Mouse (Mus musculus): ENCODE measurements at regions not wholly inside any gene's neighbourhood (a gene's known extent, or its start where the extent isn't known, plus 50 kb on each side); places are given as distances from the start of the nearest gene placed in this dataset.

DNA sequence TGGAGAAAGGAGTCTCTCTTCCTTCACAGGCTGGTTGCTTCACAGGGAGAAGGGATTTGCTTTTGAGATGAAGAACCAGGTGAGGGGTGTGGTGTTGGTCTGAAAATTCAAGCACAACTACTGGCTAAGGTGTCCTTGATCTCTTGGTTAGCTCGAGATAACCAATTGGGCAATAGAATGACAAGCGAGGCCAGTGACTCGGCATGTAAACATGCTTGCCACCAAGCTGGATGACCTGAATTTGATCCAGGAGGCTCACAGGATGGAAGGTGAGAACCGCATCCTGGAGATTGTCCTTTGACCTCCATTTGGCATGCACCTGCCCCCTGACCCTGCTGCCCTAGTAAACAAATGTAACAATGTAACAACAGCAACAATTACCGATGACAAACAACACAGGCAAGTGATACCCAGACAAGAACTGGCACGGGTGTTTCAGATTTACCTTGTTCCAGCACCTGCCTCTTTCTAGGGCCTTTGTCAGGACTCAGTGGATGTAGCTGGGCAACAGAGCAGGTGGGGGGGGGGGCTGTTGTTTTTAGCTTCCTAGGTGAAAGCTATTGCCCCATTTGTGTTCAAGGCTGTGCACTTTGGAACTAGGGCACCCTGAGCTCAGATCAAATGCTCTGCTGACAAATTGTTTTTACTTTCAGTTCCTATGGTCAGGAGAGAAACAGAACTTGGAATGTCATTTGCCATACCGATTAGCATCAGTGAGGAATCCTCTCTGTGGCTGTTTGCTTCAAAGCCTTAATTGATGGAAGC, 114.5 kb downstream of the Slc4a3 start:
- peaks cover 5% of the 10 kb centered on the region for H3K9me3 ChIP-seq
- no peaks in the 10 kb centered on the region for H3K36me3 ChIP-seq (replicated peaks)
- peaks cover 73% of the 10 kb centered on the region for H3K27me3 ChIP-seq (ENCODE audit: poor library complexity, severe bottlenecking)
- H3K4me3 ChIP-seq: no peak overlapping the region
- H3K27ac ChIP-seq: no peak overlapping the region
- WGBS: 78% methylated on average over 7 of the region's 7 CpGs
- no peak for DNase-seq (ENCODE audit: extremely low spot score, low spot score)
- H3K4me1 ChIP-seq: peaks cover 25% of the 10 kb centered on the region

DNA sequence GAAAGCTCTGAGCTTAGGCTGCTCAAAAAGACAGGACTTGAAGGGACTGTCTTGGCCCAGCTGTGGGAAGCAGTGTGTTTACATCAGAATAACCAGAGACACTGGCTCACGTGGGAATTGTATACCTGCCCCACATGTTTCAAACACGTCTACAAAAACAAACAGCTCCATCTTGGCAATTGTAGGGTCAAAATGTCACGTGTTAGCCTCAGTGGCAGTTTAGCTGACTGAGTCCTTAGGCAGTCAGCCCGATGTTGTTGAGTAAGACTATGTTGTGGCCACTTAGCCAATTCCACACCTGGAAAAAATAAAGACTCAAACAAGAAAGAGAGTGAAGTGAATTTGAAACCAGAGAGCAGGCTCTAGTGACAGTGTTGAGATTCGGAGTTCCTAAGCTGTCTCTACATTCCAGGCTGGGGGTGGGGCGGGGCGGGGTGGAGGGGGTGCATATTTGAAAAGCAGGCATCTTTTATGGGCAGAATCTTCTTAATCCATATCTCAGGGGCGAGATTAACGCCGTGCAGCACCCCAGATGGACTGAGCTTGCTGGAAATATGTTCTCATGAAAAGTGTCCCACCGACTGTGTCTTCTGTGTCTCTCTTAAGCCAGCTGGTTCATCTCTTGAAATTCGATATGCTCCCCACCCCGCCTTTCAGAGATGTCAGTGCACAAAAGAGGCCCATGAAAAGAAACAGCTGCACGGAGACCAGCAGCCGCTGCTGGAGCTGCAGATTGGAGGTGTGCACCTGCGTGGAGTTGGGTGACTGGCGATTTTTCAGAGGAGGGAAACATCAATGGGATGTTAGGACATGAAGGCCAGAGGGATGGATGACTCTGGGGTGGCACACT, 116.3 kb downstream of the Slc4a3 start:
- Histone ChIP-seq H3K27me3 (ENCODE audit: poor library complexity, severe bottlenecking) (peaks cover 71% of the 10 kb centered on the region), H3K9me3 (peaks cover 15% of the 10 kb centered on the region), H3K27ac (peak overlapping the region; percentile 48; the same call in 1 of the 2 replicates), H3K4me1 (peaks cover 21% of the 10 kb centered on the region), H3K36me3 (replicated peaks) (no peaks in the 10 kb centered on the region), H3K4me3 (peak overlapping the region; percentile 30)
- 12% methylated on average over 17 of the region's 17 CpGs for WGBS
- peak; percentile 55 for DNase-seq (ENCODE audit: extremely low spot score, low spot score)

DNA sequence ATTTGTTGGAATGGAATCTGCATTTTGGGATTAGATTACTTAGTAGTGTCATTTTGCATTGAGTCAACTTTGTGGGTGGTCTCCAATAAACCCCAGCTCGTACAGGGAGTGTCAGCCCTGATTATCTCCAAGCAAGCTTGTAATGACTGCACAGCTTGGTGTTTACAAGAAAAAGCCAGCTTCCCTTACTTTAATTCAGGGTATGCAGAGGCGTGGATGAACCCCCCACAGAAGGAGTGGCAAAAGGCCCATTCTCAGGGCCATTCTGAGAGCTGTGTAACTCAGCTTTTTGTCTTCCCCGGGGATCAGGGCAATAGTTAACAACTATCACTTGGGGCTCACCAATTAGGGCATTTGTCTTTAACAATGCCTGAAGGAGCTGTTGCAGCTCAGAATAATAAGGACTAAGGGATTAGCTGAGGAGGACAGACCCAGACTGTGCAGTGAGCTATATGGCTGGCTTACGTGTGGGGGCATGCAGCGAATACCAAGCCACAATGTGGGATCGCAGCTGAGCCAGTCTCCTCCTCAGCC, 121.7 kb downstream of the Slc4a3 start:
- H3K27me3 ChIP-seq (ENCODE audit: poor library complexity, severe bottlenecking): peaks cover 91% of the 10 kb centered on the region
- WGBS: 17% methylated on average over 6 of the region's 6 CpGs
- peak; percentile 52 for DNase-seq (ENCODE audit: extremely low spot score, low spot score)

DNA sequence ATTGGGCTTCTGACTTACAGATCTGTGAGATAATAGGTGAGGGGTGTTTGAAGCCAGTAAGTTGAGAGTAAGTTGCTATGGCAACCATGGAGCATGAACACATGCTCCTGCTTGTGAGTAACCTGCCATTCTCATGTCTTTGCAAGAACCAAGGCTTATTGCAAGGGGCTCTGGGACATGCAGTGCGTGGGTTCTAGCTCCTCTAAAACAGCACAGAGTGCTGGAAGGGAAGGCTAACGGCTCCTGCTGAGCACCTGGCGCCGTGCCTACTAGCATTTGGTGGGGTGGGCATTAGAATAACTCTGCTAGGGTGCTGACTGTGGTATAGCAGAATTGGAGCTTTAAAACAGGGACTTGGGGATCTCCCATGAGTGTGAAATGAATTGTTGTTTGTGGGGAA, 130.2 kb downstream of the Slc4a3 start:
- peaks cover 84% of the 10 kb centered on the region for H3K27me3 ChIP-seq (ENCODE audit: poor library complexity, severe bottlenecking)
- H3K4me3 ChIP-seq: no peak overlapping the region
- no peak for DNase-seq (ENCODE audit: extremely low spot score, low spot score)
- no peak overlapping the region for H3K27ac ChIP-seq
- H3K36me3 ChIP-seq (replicated peaks): no peaks in the 10 kb centered on the region
- peaks cover 10% of the 10 kb centered on the region; the same call in 1 of the 2 replicates for H3K9me3 ChIP-seq
- 91% methylated on average over 4 of the region's 4 CpGs for WGBS
- H3K4me1 ChIP-seq: peaks cover 24% of the 10 kb centered on the region

More for the DNA sequence above, 121.7 kb downstream of the Slc4a3 start:
- peaks cover 10% of the 10 kb centered on the region for H3K9me3 ChIP-seq
- H3K4me1 ChIP-seq: peaks cover 33% of the 10 kb centered on the region
- no peak overlapping the region for H3K4me3 ChIP-seq
- no peaks in the 10 kb centered on the region for H3K36me3 ChIP-seq (replicated peaks)
- peak overlapping the region; percentile 30; the same call in 1 of the 2 replicates for H3K27ac ChIP-seq

DNA sequence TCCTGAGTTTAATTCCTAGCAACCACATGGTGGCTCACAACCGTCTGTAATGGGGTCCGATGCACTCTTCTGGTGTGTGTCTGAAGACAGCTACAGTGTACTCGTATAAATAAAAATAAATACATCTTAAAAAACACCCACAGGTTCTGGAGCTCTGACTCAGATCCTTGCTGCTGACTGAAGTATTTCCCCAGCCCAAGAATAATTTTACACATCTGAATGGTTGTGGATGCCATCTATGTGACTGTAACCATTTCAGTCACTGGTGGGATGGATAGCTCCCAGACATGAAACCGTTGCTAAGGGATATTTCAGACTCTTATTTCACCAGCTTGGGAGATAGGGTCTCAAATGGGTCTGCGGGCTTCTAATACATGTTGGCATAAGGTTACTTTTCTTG, 131.6 kb downstream of the Slc4a3 start:
- H3K36me3 ChIP-seq (replicated peaks): 0 out of 2 replicates have a peak, but pooled peaks cover 3% of the 10 kb centered on the region
- DNase-seq (ENCODE audit: extremely low spot score, low spot score): no peak
- H3K4me1 ChIP-seq: peaks cover 24% of the 10 kb centered on the region
- H3K9me3 ChIP-seq: peaks cover 18% of the 10 kb centered on the region
- H3K27ac ChIP-seq: no peak overlapping the region
- no peak overlapping the region for H3K4me3 ChIP-seq
- 77% methylated on average over 5 of the region's 5 CpGs for WGBS
- H3K27me3 ChIP-seq (ENCODE audit: poor library complexity, severe bottlenecking): peaks cover 70% of the 10 kb centered on the region

DNA sequence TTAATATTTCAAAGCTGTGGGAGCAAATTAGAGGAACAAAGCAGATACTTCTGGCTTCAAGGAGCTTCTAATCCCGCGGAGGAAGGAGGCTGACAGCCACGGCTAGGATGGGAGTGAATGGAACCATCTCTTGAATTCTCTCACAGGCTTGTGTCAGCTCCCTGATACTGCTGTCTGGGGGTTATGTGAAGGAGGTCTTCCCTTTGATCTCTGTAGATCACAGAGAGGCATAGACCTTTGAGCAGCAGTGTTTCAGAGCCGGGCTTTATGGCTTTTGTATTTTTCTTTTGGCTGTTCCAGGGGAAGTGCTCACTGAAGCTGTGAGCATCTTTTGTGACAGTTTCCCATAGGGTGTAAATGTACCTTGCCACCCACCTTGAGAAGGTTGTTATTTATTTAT, 132.2 kb downstream of the Slc4a3 start:
- no peak overlapping the region for H3K27ac ChIP-seq
- H3K4me3 ChIP-seq: no peak overlapping the region
- H3K27me3 ChIP-seq (ENCODE audit: poor library complexity, severe bottlenecking): peaks cover 64% of the 10 kb centered on the region
- peaks cover 18% of the 10 kb centered on the region for H3K9me3 ChIP-seq
- WGBS: 29% methylated on average over 4 of the region's 4 CpGs
- H3K4me1 ChIP-seq: peaks cover 24% of the 10 kb centered on the region
- no peak for DNase-seq (ENCODE audit: extremely low spot score, low spot score)
- 0 out of 2 replicates have a peak, but pooled peaks cover 3% of the 10 kb centered on the region for H3K36me3 ChIP-seq (replicated peaks)

DNA sequence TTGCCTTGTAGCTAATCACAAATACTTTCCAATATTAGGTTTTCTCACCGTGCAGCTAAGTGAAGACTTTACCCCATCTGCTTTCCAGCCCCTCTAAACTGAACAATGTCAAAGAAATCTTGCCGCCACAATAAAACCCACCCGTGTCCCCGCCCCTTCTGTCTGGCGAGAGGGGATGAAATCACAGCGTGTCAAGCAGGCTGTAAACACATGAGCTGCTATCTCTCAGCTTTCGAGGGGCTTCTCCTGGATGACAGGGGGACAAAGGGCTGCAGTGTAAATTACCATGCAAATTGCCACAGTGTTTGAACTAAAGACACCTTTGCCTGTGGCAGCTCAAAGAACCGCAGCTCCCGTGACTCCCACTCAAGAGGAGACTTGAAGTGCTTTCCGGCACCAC, 134.3 kb downstream of the Slc4a3 start:
- H3K4me1 ChIP-seq: peaks cover 24% of the 10 kb centered on the region
- 53% methylated on average over 10 of the region's 10 CpGs for WGBS
- peaks cover 49% of the 10 kb centered on the region for H3K27me3 ChIP-seq (ENCODE audit: poor library complexity, severe bottlenecking)
- no peak overlapping the region for H3K4me3 ChIP-seq
- peak overlapping the region; percentile 40; the same call in 1 of the 2 replicates for H3K27ac ChIP-seq
- DNase-seq (ENCODE audit: extremely low spot score, low spot score): no peak
- 0 out of 2 replicates have a peak, but pooled peaks cover 3% of the 10 kb centered on the region for H3K36me3 ChIP-seq (replicated peaks)
- H3K9me3 ChIP-seq: peaks cover 16% of the 10 kb centered on the region

DNA sequence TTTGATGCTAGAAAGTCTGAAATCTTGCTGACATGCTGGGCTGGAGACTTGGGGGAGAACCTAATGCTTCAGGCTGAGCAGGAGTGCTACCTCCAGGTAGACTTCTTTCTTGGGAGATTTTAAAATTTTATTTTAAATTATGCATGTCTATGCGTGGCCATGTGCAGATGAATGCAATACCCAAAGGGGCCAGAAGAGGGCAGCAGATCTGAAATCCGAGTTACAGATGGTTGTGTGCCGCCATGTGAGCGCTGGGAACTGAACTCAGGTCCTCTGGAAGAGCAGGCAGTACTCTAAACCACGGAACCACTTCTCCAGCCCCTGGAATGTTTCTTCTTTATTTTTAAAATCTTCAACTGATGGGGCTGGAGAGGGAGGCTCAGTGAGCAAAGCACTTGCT, 135.8 kb downstream of the Slc4a3 start:
- Histone ChIP-seq H3K27me3 (ENCODE audit: poor library complexity, severe bottlenecking) (peaks cover 41% of the 10 kb centered on the region), H3K9me3 (peaks cover 9% of the 10 kb centered on the region), H3K4me3 (no peak overlapping the region), H3K36me3 (replicated peaks) (0 out of 2 replicates have a peak, but pooled peaks cover 3% of the 10 kb centered on the region), H3K27ac (no peak overlapping the region), H3K4me1 (peaks cover 24% of the 10 kb centered on the region)
- WGBS: 92% methylated on average over 5 of the region's 5 CpGs
- DNase-seq (ENCODE audit: extremely low spot score, low spot score): no peak

DNA sequence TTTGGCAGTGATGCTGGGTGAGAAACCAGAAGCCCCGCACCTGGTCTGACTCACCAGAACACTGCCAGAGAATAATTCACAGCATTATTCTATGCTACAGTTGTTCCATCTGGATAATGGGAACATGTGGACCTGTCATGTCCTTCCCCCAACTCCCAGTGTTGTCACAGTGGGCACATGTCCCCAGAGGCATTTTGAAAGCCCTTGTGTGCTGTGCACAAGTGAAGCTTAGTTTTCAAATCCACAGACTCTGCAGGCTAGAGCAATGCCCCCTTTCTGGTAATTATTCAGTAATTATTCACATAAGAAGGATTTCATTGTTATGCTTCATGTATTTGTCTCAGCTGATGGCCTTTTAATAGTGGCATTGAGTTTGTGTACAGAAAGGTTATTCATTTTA, 146.7 kb downstream of the Slc4a3 start:
- no peak overlapping the region for H3K4me3 ChIP-seq
- H3K27ac ChIP-seq: 0 out of 2 replicates have a peak overlapping the region, but pooled peaks have one; percentile 53
- no peaks in the 10 kb centered on the region for H3K36me3 ChIP-seq (replicated peaks)
- DNase-seq (ENCODE audit: extremely low spot score, low spot score): no peak
- H3K27me3 ChIP-seq (ENCODE audit: poor library complexity, severe bottlenecking): no peaks in the 10 kb centered on the region
- H3K4me1 ChIP-seq: peaks cover 16% of the 10 kb centered on the region
- no peaks in the 10 kb centered on the region for H3K9me3 ChIP-seq
- WGBS: 100% methylated on average over 1 of the region's 1 CpGs

DNA sequence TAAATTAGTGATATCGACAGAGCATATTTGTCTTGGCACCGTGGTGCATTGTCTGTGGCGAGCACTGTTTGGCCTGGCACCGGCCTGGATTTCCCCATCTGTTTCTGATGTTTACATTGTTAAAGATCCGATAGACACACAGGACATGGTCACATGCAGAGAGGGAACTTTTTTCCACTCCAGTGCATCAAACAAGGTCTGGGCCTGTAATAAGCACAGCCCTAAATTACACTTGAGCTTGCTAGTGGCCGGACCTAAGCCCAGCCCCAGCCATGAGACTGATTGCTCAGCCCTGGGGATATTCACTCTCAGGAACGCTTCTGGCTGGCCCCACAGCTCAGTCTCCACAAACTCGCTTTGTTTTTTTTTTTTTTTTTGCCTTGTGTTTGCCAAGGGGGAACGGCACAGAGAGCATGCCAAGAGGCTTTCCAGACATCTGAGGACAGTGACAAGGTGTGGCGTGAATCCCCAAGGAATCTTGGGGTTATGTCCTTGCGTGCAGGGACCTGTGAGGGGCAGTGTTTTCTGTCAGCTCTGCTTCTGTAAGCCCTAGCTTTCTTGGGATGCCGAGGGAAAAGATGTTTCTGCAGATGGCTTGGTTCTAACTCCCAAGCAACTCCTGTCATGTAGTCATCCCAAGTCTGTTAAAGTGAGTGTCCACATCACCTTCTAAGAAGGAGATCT, 147.3 kb downstream of the Slc4a3 start:
- Histone ChIP-seq H3K4me1 (peaks cover 16% of the 10 kb centered on the region), H3K27ac (0 out of 2 replicates have a peak overlapping the region, but pooled peaks have one; percentile 53), H3K27me3 (ENCODE audit: poor library complexity, severe bottlenecking) (no peaks in the 10 kb centered on the region), H3K36me3 (replicated peaks) (no peaks in the 10 kb centered on the region), H3K4me3 (no peak overlapping the region), H3K9me3 (no peaks in the 10 kb centered on the region)
- no peak for DNase-seq (ENCODE audit: extremely low spot score, low spot score)
- WGBS: 61% methylated on average over 12 of the region's 12 CpGs

DNA sequence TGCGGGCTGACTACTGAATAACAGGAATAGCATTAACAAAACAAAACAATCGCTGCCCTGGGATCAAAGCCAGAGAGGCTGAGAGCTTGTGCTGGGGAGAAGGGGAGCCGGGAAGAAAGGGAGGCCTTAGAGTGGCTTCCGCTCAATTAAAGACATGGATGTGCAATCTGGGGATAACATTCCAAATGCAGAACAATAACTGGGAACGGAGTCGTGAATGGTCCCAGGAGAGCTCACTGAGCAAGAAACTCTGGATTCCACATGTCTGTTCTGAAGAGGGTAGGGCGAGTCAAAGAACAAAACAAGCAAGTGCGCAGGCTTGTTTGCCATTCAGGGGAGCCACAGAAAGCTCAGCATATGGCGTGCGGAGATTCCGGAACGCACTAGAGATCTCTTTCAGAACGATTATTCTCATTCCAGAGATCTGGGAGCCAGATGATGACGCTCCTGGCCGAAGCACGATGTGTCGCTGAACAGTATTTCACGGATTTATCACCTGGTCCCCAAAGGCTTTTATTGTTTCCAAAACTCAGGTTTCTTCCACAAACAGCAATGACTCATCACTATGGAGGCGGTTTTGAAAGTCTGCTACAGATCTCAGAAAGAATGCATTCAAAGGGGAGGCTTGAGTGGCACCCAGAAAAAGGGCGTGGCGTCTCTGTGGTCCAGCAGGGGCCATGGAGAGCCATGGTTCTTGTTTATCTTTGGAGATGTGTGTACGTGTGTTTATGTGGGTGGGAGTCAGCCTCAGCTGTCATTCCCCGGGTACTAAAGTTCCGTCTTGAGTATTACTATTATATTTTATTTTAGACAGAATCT, 159.0 kb downstream of the Slc4a3 start:
- Histone ChIP-seq H3K9me3 (no peaks in the 10 kb centered on the region), H3K4me3 (peak overlapping the region; percentile 29), H3K27ac (peak overlapping the region; percentile 81), H3K27me3 (ENCODE audit: poor library complexity, severe bottlenecking) (peaks cover 20% of the 10 kb centered on the region), H3K4me1 (peaks cover 31% of the 10 kb centered on the region), H3K36me3 (replicated peaks) (no peaks in the 10 kb centered on the region)
- WGBS: 39% methylated on average over 24 of the region's 24 CpGs
- DNase-seq (ENCODE audit: extremely low spot score, low spot score): peak; percentile 55

Data from forebrain, embryonic 10.5 days (tissue).